ENCODE assay signal across 16 mouse cellular contexts in the genomic region with DNA sequence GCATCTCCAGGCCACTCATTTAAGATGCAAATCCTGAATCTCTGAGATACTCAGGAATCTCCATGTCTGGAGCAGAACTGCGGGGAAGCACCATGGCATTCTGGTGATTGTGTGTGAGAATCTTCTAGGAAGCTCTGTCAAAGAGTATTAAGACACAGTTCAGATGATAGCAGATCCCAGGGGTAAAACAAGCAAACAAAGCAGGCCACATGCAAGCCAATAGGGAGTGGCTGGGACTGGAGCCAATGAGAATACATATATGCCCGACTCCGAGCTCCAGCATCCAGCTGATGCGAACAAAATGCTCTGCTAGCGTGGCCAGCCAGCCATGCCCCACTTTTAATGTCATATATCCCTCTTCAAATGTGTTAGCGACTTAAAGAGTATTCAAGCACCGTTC. TPM values are rescaled to one million over a fixed set of nuclear protein-coding genes. Genes with fewer than 3 reads are reported as not detected.
"Had no signal": no experiment of that assay in that cellular context is flagged by ENCODE, and none has a peak within 500 bp of the region (broad histone marks: within the 10 kb centered on the region; RNA-seq: fewer than 3 reads in every experiment).

No protein-coding gene starts in this region.

- H3K4me3 ChIP-seq: kidney, embryonic 15.5 days; liver, embryonic 13.5 days; megakaryocyte, embryonic 14.5 days; midbrain, embryonic 10.5 days; midbrain, embryonic 15.5 days had no signal

- H3K27ac ChIP-seq: kidney, embryonic 15.5 days; liver, embryonic 13.5 days; midbrain, embryonic 10.5 days; midbrain, embryonic 15.5 days; stomach, postnatal 0 days had no signal

- DNase-seq: kidney, adult 2 months; kidney, postnatal 10 days; kidney, postnatal 36 days; liver, embryonic 13.5 days; lung, adult 2 months; thymus, adult 2 months; thymus, postnatal 14 days; thymus, postnatal 4 days had no signal

- H3K27me3 ChIP-seq: kidney, embryonic 15.5 days; liver, embryonic 13.5 days; midbrain, embryonic 15.5 days had no signal

- H3K4me2 ChIP-seq: kidney, embryonic 15.5 days; liver, embryonic 13.5 days; midbrain, embryonic 15.5 days had no signal

- H3K9ac ChIP-seq: kidney, embryonic 15.5 days; liver, embryonic 13.5 days; midbrain, embryonic 15.5 days had no signal

- H3K9me3 ChIP-seq: kidney, embryonic 15.5 days; liver, embryonic 13.5 days; midbrain, embryonic 10.5 days; midbrain, embryonic 15.5 days had no signal

- H3K4me1 ChIP-seq: kidney, embryonic 15.5 days; liver, embryonic 13.5 days had no signal

- H3K36me3 ChIP-seq: kidney, embryonic 15.5 days; liver, embryonic 13.5 days; midbrain, embryonic 10.5 days; midbrain, embryonic 15.5 days had no signal

- ATAC-seq: intestine, postnatal 0 days; lung, postnatal 0 days; midbrain, embryonic 15.5 days had no signal

RNA-seq across cellular contexts. Expression of a gene that starts 27.8 kb away (rescaled TPM):
- polyA plus RNA-seq: limb, embryonic 11.5 days; liver, embryonic 13.5 days had no signal
